Mouse (Mus musculus): ENCODE measurements around the gene Gm11939. TPM values are rescaled to one million over a fixed set of nuclear protein-coding genes. Genes with fewer than 3 reads are reported as not detected.
A peak's percentile ranks its signal among the peaks of the same experiment; 100 is the strongest.

The Gm11939 gene
- polyA plus RNA-seq, 1 experiment from 2014 or later, result not detected

DNA sequence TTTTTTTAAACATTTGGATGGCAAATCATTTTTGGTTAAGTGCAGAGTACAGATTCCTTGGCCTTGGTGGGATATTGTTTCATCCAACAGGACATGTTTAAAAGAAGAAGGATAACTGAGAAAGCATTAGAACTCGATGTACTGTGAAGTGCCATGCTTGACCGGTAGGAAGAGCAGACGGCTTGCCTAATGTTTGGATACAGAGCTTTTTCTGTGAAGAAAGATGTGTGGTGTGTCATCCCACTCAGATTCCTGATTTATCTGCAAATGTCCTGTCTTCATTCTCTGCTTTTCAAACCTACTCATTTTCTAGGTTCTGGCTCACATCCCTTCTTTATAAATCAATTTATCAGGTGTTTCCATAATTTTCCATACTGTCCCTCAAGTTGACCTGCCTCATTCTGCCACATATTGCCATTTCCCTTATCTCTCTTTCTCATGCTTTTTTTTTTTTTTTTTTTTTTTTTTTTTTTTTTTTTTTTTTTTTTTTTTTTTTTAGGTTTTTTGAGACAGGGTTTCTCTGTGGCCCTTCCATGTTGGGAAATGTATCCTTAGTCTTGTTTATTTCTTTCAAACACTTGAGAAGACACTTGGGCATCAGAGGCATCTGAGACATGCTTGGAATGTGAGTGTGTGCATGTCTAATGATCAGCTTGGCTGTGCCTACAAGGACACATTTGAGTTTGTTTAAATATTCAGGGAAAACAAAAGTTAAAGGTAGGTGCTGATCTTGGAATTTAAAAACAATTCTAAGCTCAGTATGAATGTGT is 1.1 kb downstream of the Gm11939 start:
- Histone ChIP-seq H3K9ac (ENCODE audit: low read depth, low read length) (no peak overlapping the region), H3K4me2 (replicated peaks; ENCODE audit: low read depth) (no peak overlapping the region), H3K36me3 (ENCODE audit: control insufficient read depth, insufficient read depth) (no peaks in the 10 kb centered on the region), H3K27me3 (replicated peaks; ENCODE audit: control insufficient read depth, insufficient read depth, low read length) (no peaks in the 10 kb centered on the region), H3K4me3 (ENCODE audit: low read depth, low read length) (no peak overlapping the region), H3K27ac (ENCODE audit: low read depth, low read length) (no peak overlapping the region), H3K9me3 (ENCODE audit: control insufficient read depth) (no peaks in the 10 kb centered on the region), H3K4me1 (replicated peaks; ENCODE audit: control insufficient read depth, insufficient read depth, low read length) (no peaks in the 10 kb centered on the region)
- no peak for ATAC-seq
- no peak for TF ChIP-seq CTCF (IDR thresholded peaks at IDR 0.05; ENCODE audit: low read depth)
- 70% methylated on average over 3 of the region's 3 CpGs for WGBS

DNA sequence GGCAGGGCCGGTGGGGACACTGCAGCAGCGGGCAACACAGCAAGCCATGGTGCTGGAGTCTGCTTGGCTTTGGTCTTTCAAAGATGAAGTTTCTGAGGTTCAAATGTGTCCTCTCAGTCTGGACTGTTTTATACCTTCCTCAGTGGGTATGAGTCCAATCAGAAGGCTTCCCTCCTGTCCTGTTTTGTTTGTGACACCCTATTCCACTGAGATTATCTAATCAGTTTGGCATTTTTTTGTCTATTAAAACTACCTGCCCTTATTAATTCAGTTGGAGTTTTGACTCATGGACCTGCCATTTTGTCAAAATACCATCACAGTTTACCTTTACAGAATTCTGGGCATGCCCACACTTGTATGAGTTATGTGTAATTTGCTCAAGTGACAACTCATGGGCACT is 2.5 kb downstream of the Gm11939 start, which contains the start of gene Krtap3-2:
Gene Krtap3-2, minus strand, starts transcription at position 101 of the 400 bp plus-strand sequence.
- Histone ChIP-seq H3K36me3 (ENCODE audit: control insufficient read depth, insufficient read depth) (no peaks in the 10 kb centered on the region), H3K4me3 (ENCODE audit: low read depth, low read length) (no peak within 1 kb of the TSS), H3K9me3 (ENCODE audit: control insufficient read depth) (no peaks in the 10 kb centered on the region), H3K4me1 (replicated peaks; ENCODE audit: control insufficient read depth, insufficient read depth, low read length) (no peaks in the 10 kb centered on the region), H3K4me2 (replicated peaks; ENCODE audit: low read depth) (no peak within 1 kb of the TSS), H3K27me3 (replicated peaks; ENCODE audit: control insufficient read depth, insufficient read depth, low read length) (no peaks in the 10 kb centered on the region), H3K27ac (ENCODE audit: low read depth, low read length) (no peak within 1 kb of the TSS), H3K9ac (ENCODE audit: low read depth, low read length) (no peak within 1 kb of the TSS)
- ATAC-seq, result no peak
- WGBS, result 88% methylated on average over 1 of the region's 2 CpGs
- TF ChIP-seq CTCF (IDR thresholded peaks at IDR 0.05; ENCODE audit: low read depth), result no peak

DNA sequence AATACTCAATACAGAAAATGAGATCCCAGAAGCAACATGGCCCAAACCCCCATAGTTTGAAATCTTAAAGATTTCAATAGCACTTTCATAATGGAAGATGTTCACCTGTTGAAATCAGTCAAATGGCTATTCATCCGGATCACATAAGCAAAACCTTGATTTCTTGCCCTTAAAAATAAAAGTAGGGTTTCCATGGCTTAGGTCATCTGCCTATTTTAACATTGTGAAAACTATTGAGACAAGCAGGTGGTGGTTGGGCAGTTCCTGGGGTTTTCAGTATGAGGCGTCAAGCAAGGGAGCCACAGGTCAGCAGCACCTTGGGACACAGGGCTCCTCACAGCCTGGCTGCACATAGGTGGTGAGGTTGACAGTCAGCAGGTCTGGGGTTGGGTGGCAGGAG is 3.1 kb downstream of the Gm11939 start:
- Histone ChIP-seq H3K9ac (ENCODE audit: low read depth, low read length) (no peak overlapping the region), H3K27me3 (replicated peaks; ENCODE audit: control insufficient read depth, insufficient read depth, low read length) (no peaks in the 10 kb centered on the region), H3K4me1 (replicated peaks; ENCODE audit: control insufficient read depth, insufficient read depth, low read length) (no peaks in the 10 kb centered on the region), H3K4me3 (ENCODE audit: low read depth, low read length) (no peak overlapping the region), H3K9me3 (ENCODE audit: control insufficient read depth) (no peaks in the 10 kb centered on the region), H3K4me2 (replicated peaks; ENCODE audit: low read depth) (no peak overlapping the region), H3K27ac (ENCODE audit: low read depth, low read length) (no peak overlapping the region), H3K36me3 (ENCODE audit: control insufficient read depth, insufficient read depth) (no peaks in the 10 kb centered on the region)
- no peak for TF ChIP-seq CTCF (IDR thresholded peaks at IDR 0.05; ENCODE audit: low read depth)
- 85% methylated on average over 2 of the region's 2 CpGs for WGBS
- no peak for ATAC-seq

DNA sequence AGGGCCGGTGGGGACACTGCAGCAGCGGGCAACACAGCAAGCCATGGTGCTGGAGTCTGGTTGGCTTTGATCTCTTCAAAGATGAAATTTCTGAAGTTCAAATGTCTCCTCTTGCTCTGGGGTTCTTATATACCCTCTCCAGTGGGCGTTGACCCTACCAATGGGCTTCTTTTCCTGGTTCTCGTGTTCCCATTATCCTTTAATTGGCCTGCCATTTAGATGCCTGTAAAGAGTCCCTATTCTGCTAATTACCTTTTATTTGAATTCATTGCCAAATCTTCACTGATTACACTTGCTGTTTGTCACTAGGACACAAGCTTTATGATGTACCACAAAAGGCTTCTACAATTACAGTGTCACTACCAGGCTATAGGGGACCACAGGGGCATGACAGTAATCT is 8.5 kb downstream of the Gm11939 start, which contains the start of gene Krtap3-3:
Gene Krtap3-3, minus strand, starts transcription at position 101 of the 400 bp plus-strand sequence.
- Histone ChIP-seq H3K4me1 (replicated peaks; ENCODE audit: control insufficient read depth, insufficient read depth, low read length) (no peaks in the 10 kb centered on the region), H3K27ac (ENCODE audit: low read depth, low read length) (no peak within 1 kb of the TSS), H3K36me3 (ENCODE audit: control insufficient read depth, insufficient read depth) (no peaks in the 10 kb centered on the region), H3K27me3 (replicated peaks; ENCODE audit: control insufficient read depth, insufficient read depth, low read length) (no peaks in the 10 kb centered on the region), H3K9me3 (ENCODE audit: control insufficient read depth) (no peaks in the 10 kb centered on the region), H3K4me3 (ENCODE audit: low read depth, low read length) (no peak within 1 kb of the TSS), H3K9ac (ENCODE audit: low read depth, low read length) (no peak within 1 kb of the TSS), H3K4me2 (replicated peaks; ENCODE audit: low read depth) (no peak within 1 kb of the TSS)
- no peak for TF ChIP-seq CTCF (IDR thresholded peaks at IDR 0.05; ENCODE audit: low read depth)
- 67% methylated on average over 4 of the region's 4 CpGs for WGBS
- ATAC-seq, result no peak

DNA sequence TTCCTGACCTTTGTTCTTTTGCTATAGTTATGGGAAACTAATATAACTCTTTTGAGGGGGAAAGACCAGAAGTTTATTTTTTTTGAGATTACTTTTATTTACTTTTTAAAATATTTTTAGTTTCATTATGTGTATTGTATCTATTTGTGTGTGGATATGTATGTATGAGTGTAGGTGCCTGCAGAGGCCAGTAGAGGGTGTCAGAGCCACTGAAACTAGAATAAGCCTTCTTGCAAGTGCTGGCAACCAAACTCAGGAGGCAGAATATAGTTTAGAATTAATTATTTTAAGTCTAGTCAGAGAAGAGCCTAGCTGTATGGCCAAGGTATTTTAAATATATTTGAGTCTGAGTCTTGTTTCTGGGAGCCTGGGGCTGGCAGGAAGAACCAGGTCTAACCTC is 11.4 kb downstream of the Gm11939 start:
- Histone ChIP-seq H3K4me1 (replicated peaks; ENCODE audit: control insufficient read depth, insufficient read depth, low read length) (no peaks in the 10 kb centered on the region), H3K36me3 (ENCODE audit: control insufficient read depth, insufficient read depth) (no peaks in the 10 kb centered on the region), H3K27ac (ENCODE audit: low read depth, low read length) (no peak overlapping the region), H3K27me3 (replicated peaks; ENCODE audit: control insufficient read depth, insufficient read depth, low read length) (no peaks in the 10 kb centered on the region), H3K9me3 (ENCODE audit: control insufficient read depth) (no peaks in the 10 kb centered on the region), H3K9ac (ENCODE audit: low read depth, low read length) (no peak overlapping the region), H3K4me2 (replicated peaks; ENCODE audit: low read depth) (no peak overlapping the region), H3K4me3 (ENCODE audit: low read depth, low read length) (no peak overlapping the region)
- no peak for ATAC-seq
- peak; percentile 36; the same call in 1 of the 2 replicates for TF ChIP-seq CTCF (IDR thresholded peaks at IDR 0.05; ENCODE audit: low read depth)

DNA sequence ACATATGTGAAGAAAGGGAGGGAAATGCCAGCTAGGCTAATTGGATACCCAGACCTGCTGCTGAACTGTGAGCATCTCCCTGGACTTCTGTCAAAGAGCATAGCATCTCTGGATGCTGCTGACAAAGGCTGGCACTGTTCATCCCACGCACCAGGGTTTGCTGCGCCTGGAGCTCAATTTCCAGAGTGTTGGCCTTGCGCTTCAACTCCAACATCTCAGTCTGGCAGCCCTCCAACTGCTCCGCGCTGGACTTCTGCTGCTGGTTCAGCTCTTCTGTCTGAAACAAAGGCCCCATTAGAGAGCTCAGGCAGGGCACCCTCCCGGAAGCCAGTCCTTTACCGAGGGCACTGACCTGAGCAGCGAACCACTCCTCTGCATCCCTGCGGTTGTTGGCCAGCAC is 19.5 kb downstream of the Gm11939 start:
- no peak for ATAC-seq
- Histone ChIP-seq H3K9ac (ENCODE audit: low read depth, low read length) (no peak overlapping the region), H3K36me3 (ENCODE audit: control insufficient read depth, insufficient read depth) (no peaks in the 10 kb centered on the region), H3K4me2 (replicated peaks; ENCODE audit: low read depth) (no peak overlapping the region), H3K27ac (ENCODE audit: low read depth, low read length) (no peak overlapping the region), H3K4me3 (ENCODE audit: low read depth, low read length) (no peak overlapping the region), H3K9me3 (ENCODE audit: control insufficient read depth) (no peaks in the 10 kb centered on the region), H3K27me3 (replicated peaks; ENCODE audit: control insufficient read depth, insufficient read depth, low read length) (no peaks in the 10 kb centered on the region), H3K4me1 (replicated peaks; ENCODE audit: control insufficient read depth, insufficient read depth, low read length) (no peaks in the 10 kb centered on the region)
- TF ChIP-seq CTCF (IDR thresholded peaks at IDR 0.05; ENCODE audit: low read depth), result no peak
- WGBS, result 72% methylated on average over 9 of the region's 9 CpGs

All from intestine, postnatal 0 days (tissue).